Mouse (Mus musculus) neutrophil, adult 5-6 weeks (primary cell): ENCODE measurements around the gene Trove2. TPM values are rescaled to one million over a fixed set of nuclear protein-coding genes. Genes with fewer than 3 reads are reported as not detected.

Experiments
- ATAC-seq: fragments of 151-379, 151-347 bp; 2 replicates; pipeline ENCODE4 v1.8.0; 2017; ENCODE audit warnings: mild to moderate bottlenecking, moderate TSS enrichment; ENCODE audit not compliant: insufficient number of reproducible peaks, poor library complexity, low FRiP score, severe bottlenecking; ENCODE audit errors: extremely low read depth
- total RNA-seq: library from RNA; stranded (forward); fragments of 200-1000 nt; gene quantifications from 2 replicates; pipeline ENCODE4 v1.2.3, GENCODE M21; 2017

Gene Trove2
- 6.2 and 6.5 TPM in 2 replicates for total RNA-seq

DNA sequence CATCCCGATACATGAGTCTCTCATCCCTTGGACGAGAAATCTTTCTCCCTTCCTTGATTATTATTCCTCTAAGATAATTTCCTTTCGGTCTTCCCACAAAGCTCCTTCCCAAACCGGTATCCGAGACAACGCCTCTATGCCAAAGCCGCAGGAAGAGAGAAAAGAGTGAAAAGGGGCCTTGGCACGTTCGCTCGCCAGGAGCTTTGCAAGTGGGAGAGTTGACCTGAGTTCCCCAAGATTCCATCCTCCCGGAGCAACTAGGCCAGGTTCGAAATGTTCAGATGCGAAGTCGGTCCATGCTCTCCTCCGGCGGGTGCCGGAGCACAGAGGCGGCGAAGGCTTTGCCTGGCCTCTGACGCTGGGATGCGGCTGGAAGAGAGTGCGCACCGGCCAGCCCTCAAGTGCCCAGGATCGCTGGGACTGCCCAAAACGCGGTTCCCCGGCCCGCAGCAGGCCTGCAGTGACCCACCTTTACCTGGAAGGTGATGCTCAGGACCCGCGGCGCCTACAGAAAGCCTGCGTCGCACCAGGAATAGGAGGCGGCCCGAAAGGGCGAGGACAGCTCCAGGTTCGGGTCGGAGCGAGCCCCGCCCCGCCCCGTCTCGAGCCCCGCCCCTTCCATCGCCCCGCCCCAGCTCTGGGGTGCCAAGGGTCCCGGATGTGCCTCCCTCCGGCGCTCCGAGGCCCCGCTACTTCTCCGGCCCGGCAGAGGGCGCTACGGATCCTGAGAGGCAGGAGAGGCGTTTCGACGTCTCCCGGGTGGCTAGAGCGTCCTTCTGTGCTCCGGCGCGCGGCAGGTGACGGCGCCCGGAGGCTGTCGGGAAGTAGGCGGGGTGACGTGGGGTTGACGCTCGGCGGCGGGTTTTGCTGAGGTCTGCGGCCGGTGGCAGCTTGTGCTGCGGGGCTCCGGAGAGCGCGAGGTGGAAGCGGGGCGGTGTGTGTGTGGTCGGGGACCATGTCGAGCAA, at the start of gene Trove2, which contains the start of gene Uchl5:
TSS of gene Trove2 (minus strand) at position 623 of the 966 bp plus-strand sequence.
TSS of gene Uchl5 (plus strand) at position 827 of the 966 bp plus-strand sequence.
- ATAC-seq = peak; percentile 99

DNA sequence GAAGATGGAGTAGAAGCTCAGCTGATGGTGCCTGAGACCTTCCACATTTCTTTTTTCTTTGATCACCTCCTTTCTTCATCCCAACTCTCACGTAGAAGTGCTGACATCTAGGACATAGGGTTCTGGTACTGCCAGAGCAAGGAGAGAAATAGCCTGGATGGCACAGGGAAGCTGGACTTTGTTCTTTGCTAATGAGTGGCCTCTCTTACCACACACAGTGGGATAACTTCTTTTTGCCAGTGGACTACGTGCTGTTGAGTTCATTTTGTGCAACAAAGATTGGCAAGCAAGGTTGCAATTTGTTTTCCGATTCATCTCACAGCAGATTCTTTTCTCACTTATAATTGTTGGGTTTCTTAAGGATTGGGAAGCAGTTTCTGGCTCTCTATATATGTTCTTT, 45.8 kb upstream of the Trove2 start:
- no peak for ATAC-seq

DNA sequence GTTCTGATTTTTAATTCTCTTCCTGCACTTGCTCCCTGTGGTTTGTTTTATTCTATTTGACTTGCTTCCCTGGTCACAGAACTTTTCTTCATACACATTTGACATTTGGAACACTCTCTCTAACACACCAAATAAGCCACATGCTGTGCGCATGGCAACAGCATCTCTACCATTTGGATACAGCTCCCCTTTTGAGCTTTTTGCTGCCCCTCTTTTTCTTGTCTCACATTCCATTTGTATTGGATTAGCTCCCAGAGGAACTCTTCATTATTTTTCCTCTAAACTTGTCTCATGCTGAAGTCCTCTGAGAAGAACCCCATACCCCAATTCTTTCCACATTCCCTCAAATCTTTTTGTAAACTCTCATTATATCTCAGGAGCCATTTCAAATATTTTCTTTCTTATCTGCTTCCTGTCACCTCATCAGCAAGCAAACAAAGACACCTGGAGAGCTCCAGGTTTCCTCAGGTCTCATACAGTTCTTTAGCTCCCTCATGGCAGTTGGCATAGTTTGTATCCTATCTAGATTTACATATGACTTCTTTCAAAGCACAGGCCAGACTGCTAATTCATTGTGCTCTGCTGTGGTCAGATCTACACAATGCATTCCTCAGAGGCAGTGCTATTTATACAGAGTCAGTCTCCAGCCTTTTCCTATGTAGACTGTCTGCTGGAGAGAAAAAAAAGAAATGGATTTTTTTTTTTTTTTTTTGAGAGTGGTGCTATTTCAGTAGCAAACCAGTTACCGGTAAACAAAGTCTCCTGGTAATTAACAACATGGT, 43.4 kb upstream of the Trove2 start:
- no peak for ATAC-seq

DNA sequence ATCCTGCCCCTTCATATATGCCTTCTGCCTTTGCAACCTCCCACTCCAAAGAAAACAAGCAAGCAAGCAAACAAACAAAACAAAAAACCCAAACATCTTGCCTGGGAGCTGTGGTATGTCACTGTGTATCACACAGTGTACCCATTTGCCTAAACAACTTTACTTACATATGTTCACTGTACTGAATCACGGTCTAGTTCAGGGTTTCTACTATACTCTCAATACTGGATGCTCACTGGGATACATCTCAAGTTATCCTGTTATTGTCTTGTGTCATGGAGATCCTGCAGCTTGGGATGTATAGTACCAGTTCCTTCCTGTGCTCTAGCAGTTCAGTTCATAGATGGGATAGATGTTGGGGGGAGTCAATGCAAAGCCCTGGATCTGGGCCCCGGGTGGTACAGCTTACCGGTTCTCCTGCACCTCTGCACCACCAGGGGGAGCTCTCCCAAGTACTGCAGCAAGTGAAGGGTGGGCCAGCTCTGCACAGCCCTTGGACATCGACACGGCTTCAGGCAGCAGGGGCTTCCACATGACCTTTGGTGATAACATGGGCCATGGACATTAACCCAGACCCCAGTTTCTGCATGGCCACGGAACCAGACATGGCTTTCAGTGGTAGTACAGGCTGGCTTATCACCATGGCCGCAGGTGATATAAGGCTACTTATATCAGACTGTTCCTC, 37.0 kb upstream of the Trove2 start:
- ATAC-seq = peak; percentile 98

DNA sequence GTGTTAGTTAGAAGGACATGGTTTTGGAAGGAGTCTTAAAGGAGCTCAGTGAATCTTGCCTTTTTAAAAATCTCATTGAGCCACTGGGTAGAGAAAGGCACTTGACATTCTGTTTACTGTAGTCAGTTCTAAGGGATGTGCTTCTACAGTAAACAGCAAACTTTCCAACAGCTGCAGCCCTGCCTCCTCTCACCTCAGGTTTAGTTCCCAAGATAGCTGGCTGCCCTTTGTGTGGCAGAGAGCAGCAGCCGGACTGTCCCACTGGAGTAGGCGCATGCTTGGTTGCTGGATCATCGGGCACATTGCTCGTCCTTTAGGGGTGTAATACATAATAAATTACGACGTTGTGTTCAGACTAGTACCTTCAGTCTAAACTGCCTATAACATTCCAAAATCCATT, 32.2 kb upstream of the Trove2 start:
- no peak for ATAC-seq

DNA sequence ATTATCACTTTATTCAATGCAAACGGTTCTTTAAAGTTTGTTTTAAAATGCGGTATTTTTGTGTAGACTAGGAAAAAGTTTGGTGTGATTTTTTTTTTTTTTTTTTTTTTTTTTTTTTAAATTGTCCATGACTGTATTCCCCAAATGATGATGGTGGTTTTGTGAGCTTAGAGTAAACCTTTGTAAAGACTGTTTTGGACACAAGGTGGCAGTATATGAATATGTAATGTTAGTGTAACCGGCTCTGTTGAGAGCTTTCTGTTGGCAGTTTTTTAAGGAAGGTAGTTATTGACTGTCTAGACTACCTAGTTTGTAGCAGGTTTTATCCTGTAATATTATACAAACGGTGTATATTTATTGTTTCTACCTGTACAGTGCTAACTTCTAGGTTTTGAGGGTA, 26.7 kb upstream of the Trove2 start:
- peak; percentile 100 for ATAC-seq

DNA sequence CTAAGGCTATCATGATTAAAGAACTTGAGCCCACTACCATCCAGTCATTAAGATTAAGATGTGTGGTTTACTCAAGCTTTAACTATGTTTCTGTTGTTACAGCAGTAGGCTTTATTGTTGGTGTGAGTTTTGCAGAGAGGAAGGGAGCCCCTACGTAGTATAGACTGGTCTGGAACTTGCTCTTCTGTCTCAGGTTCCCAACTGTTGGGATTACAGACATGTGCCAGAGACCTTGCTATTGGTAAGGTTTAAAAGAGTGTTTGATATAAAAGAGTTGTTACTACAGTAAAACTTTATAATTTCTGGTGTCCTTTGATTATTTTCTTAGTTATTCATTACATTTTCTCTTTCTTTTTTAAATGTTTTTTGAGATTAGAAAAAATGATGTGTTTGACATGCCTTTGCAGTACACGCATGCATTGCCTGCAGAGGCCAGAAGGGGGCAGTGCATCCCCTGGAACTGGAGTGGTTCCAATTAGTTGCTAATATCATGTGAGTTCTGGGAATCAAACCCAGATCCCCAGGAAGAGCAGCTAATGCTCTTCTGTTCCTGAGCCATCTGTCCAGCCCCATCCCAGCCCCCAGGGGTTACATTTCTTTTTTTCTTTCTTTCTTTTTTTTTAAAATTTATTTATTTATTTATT, 11.8 kb upstream of the Trove2 start:
- ATAC-seq = peak; percentile 91

DNA sequence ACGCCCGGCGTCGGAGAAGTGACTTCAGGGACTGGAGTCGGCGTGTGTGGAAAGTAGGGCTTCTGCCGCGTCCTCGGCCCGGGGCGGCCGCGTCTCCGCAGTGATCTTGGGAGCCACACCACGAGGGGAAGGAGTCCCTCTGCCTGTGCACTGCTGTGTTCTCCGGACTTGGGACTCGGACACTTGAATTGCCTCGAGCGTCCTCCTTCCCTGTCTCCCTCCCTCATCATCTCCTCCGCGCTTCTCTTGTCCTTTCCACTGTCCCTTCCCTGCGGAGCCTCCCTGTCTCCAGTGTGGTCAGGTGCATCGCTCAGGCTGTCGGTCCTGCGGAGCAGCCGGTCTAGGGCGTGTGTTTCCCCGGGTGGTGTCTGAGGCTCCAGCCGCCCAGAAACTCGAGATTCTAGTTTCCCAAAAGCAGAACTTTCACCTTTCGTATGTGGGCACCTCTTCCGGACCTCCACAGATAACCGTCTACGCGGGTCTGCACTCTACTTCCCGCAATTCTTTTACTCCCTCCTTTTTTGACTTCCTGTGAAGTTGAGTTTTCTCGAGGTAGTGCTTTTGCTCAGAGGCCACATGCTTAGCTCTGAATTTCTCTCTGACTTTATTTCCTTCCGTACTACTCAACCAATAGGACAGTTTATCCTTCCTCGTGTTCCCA, 820 bp upstream of the Trove2 start:
- ATAC-seq = peak; percentile 7; the same call in 1 of the 2 replicates

DNA sequence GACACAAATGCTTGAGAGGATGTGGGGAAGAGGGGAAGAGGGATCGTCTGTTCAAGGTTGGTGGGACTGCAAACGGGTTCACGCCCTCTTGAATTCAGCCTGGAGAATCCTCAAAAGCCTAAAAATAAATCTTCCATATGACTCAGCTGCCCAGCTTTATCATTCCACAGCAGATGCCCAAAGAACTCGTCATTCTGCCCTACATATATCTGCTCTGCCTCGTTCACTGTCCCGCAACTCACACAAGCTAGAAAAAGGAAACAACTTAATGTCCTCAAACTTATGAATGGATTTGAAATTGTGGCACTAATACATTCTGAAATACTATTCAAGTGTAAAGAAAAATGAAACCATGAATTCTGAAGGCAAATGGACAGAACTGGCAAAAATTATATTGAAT, 3.0 kb downstream of the Trove2 start:
- no peak for ATAC-seq

DNA sequence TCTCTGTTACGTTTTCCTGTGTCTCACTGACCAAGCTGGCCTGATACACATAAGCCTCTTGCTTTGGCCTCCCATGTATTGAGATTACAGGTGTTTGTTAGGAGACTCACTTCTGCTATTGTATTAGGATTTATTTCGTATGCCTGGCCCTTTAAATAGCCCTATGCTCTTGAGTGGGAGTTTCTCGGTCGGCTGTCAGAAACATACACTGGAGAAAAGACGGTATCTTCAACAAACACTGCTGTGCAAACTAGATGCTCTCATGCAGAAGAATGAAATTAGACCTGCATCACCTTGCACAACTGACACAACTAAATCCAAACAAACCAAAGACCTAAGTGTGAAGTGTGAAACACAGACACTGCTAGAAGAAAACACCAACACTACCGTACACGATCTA, 3.8 kb downstream of the Trove2 start:
- no peak for ATAC-seq

DNA sequence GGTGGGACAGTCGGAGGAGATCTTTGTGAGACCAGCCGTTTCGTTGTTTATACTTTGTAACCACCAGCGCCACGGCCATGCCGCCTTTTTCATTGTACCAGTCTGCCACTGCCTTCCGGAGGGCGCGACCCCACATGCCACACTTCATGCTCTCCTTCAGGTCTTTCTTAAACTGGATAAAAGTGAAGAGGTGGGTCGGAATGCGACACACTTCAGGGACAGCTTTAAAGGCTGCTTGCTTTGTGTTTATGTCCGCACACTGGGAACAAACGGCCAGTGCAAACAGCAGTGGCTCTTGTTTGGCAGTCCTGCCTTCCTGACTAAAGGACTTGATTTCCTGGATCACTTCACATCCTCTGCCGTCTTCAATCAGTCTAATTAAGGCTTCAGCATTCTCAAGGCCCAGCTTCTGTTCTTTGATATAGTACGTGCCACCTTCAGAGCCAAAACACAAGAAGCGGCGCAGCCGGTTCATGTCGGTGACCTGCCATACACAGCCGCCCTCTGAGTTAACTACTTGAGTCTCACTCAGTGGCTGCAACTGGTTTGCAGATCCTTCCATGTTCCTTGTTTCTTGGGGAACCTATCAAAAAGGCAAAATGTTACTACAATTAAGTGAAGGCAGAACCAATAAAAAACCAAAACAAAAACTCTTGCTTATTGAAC, 6.3 kb downstream of the Trove2 start:
- ATAC-seq = no peak

DNA sequence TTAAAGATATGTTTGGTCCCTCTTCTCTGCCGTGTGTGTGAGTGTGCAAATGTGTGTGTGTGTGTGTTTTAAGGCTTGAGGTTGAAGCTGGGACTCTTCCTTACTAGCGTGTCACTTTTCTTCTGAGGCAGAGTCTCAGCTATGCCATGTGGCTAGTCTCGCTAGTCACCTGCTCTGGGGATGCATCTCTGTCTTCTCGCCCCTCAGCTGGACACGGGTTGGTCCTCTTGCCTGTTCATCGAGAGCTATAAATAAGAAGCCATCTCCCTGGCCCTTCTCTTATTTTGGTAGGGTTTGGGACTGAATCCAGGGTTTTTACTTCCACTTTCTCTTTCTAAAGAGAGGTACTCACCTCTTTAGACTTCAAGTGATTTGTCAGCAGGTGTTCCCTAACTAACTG, 10.6 kb downstream of the Trove2 start:
- no peak for ATAC-seq

DNA sequence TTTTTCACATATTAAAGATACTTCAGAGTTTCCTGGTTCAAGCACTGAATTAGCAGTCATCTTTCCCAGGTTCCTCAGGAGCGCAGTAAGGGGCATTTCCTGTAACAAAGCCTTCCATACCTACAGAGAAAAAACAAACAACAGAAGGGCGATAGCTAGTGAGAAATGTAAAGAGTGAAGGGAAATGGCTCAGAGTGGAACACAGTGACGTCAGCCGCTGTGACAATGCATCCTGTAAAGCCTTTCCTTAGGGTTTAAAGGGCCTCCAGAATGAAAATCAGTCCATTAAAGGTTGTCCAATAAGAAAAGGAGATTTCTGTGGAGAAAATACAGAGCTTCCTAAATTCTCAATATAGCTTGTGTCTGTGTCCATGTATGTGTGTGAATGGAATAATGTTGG, 11.1 kb downstream of the Trove2 start:
- no peak for ATAC-seq

DNA sequence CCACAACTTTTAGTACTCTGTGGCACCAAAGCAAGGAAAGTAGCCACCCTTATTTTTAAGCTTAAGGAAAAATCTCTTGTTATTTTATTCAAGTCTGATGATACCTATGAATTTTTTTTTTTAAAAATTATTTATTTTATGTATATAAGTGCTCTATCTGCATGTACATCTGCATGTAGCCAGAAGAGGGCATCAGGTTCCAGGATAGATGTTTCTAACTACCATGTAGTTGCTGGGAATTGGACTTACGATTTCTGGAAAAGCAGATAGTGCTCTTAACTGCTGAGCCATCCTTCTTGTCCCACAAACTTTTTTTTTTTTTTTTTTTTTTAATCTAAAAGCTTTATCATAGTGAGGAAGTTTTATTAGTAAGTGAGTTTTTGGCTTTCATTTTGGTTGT, 12.4 kb downstream of the Trove2 start:
- ATAC-seq = no peak

DNA sequence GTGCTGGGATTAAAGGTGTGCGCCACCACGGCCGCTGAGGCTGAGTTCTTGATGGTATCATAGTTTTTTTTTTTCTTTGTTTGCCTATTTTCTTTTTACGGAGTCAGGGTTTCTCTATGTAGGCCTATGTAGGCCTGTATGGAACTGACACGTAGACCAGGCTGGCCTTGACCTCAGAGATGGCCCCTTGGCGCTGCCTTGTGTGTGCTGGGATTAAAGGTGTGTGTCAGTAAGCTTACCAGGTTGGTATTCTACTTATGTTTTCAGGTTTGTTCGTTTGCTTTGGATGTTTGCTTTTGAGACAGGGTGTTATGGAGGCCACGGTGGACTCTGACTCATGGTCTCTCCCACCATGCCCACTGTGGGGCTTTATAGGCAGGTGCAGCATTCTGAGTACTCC, 14.7 kb downstream of the Trove2 start:
- ATAC-seq = no peak

DNA sequence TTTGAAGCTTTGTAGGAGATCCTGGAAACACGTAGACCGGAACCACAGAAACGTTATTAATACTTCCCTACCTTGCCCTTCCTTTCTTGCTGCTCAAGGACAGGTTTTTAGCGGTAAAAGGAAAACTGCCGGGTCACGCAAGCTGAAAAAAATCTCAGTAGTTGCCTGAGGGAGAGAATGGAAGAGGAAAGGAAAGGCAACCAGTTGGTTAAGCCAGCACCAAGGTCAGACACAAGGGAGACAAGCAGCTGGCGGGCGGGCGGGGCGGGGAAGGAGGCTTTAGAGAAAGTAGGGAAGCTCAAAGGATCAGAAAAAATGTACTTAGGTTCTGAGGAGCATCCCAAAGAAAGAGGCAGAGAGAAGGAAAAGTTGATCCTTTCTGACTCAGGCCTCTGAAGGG, 31.0 kb downstream of the Trove2 start:
- ATAC-seq = no peak

DNA sequence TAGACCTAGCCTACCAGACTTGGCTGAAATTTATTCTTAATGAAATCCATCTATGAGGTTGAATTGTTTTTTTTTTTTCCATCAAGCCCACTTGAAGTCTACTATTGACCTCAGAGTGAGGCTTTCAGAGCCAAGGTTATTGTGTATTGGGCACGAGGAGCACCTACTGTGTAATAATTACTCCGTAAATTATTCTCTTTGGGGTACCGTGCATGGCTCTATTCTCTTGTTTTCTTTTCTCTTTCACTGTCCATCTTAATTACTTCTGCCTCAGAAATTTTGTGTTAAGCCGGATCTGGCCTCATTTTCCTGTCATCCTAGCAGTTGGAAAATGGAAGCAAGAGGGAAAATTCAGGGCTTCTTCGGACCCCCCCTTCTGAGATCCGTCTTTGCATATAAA, 34.7 kb downstream of the Trove2 start:
- ATAC-seq = no peak

DNA sequence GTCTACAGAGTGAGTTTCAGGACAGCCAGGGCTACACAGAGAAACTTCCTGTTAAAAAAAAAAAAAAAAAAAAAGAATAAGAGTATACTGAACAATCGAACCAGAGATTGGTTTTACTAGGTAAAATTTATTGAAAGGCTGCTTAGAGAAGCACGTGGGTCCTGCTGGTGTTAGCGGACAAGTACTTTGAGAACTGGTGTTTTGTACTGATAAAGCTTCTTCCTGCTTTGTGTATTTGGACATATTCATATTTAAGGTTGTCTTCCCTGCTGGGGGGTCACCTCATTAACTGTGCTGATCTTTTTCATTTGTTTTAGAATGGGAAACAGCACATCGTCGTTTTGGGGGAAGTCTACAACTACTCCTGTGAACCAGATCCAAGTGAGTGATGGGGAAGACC, 35.5 kb downstream of the Trove2 start:
- ATAC-seq = no peak
